In the genomic region with DNA sequence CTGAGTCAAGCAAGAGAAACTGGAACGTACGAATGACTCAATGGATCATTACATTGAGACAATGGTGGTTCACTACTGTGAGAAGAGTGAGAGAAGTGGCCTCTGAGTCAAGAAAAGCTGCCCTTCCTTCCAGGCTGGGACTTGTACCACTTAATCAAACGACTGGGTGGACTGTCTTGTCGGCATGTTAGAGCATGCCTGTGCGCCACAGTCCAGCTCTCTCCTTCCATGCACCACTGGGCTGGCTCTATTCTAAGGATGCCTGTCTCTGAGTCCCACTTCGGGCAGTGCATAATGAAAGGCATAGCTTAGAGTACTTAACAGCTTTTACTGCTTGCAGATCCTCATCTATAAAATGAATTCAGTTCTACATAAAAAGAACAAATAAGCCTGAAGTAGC, we compare ENCODE assay signal across 16 mouse cellular contexts. TPM values are rescaled to one million over a fixed set of nuclear protein-coding genes. Genes with fewer than 3 reads are reported as not detected.
A peak's percentile ranks its signal among the peaks of the same experiment; 100 is the strongest.
DNase-seq lines count a peak whose midpoint lies in the region; ATAC-seq and TF ChIP-seq lines count a peak whose summit lies in the region.
"Had no signal": no experiment of that assay in that cellular context is flagged by ENCODE, and none has a peak within 500 bp of the region (broad histone marks: within the 10 kb centered on the region; RNA-seq: fewer than 3 reads in every experiment).

No protein-coding gene starts in this region.

- WGBS in heart, embryonic 13.5 days: 51% methylated on average over 6 of the region's 6 CpGs
- 64% methylated on average over 6 of the region's 6 CpGs for WGBS in lung, embryonic 15.5 days
- WGBS in intestine, postnatal 0 days: 53% methylated on average over 6 of the region's 6 CpGs
- 67% methylated on average over 6 of the region's 6 CpGs for WGBS in stomach, embryonic 15.5 days

- no peaks in the 10 kb centered on the region for H3K27me3 ChIP-seq in heart, embryonic 13.5 days (replicated peaks)
- H3K27me3 ChIP-seq in lung, embryonic 15.5 days: no peaks in the 10 kb centered on the region
- H3K27me3 ChIP-seq in intestine, postnatal 0 days (replicated peaks; ENCODE audit: control insufficient read depth, insufficient read depth, low read length): no peaks in the 10 kb centered on the region
- H3K27me3 ChIP-seq in stomach, embryonic 15.5 days (replicated peaks): no peaks in the 10 kb centered on the region
- H3K27me3 ChIP-seq: midbrain, embryonic 15.5 days had no signal

- TF ChIP-seq CTCF in intestine, postnatal 0 days (IDR thresholded peaks at IDR 0.05; ENCODE audit: low read depth): no peak

- peak overlapping the region; percentile 43 for H3K4me2 ChIP-seq in heart, embryonic 13.5 days
- 0 out of 2 replicates have a peak overlapping the region, but pooled peaks have one; percentile 6 for H3K4me2 ChIP-seq in lung, embryonic 15.5 days
- peak overlapping the region; percentile 71 for H3K4me2 ChIP-seq in intestine, postnatal 0 days (replicated peaks; ENCODE audit: low read depth)
- peak overlapping the region; percentile 20; the same call in 1 of the 2 replicates for H3K4me2 ChIP-seq in stomach, embryonic 15.5 days
- H3K4me2 ChIP-seq: midbrain, embryonic 15.5 days had no signal

- H3K4me3 ChIP-seq in heart, embryonic 13.5 days: 0 out of 2 replicates have a peak overlapping the region, but pooled peaks have one; percentile 12
- H3K4me3 ChIP-seq in lung, embryonic 15.5 days: no peak overlapping the region
- H3K4me3 ChIP-seq in intestine, postnatal 0 days (ENCODE audit: low read depth, low read length): no peak overlapping the region
- no peak overlapping the region for H3K4me3 ChIP-seq in stomach, embryonic 15.5 days (replicated peaks)
- H3K4me3 ChIP-seq: gastrocnemius, adult 2 months; midbrain, embryonic 15.5 days had no signal

- peaks cover 60% of the 10 kb centered on the region for H3K4me1 ChIP-seq in heart, embryonic 13.5 days
- peaks cover 14% of the 10 kb centered on the region; the same call in 1 of the 2 replicates for H3K4me1 ChIP-seq in lung, embryonic 15.5 days
- 0 out of 2 replicates have a peak, but pooled peaks cover 4% of the 10 kb centered on the region for H3K4me1 ChIP-seq in intestine, postnatal 0 days (replicated peaks; ENCODE audit: control insufficient read depth, insufficient read depth, low read length)
- H3K4me1 ChIP-seq in stomach, embryonic 15.5 days: 0 out of 2 replicates have a peak, but pooled peaks cover 7% of the 10 kb centered on the region

- ATAC-seq in heart, embryonic 13.5 days (ENCODE audit: extremely low read depth, insufficient number of reproducible peaks, low FRiP score, low TSS enrichment): no peak
- no peak for ATAC-seq in lung, embryonic 15.5 days (ENCODE audit: borderline replicate concordance, extremely low read depth, low FRiP score, low TSS enrichment)
- no peak for ATAC-seq in intestine, postnatal 0 days
- no peak for ATAC-seq in stomach, embryonic 15.5 days (ENCODE audit: insufficient read depth, low FRiP score, low read depth)
- ATAC-seq: forebrain, postnatal 0 days; inflammation-experienced regulatory T-cells, adult 6 months; midbrain, embryonic 15.5 days had no signal

- H3K27ac ChIP-seq in heart, embryonic 13.5 days (replicated peaks): no peak overlapping the region
- no peak overlapping the region for H3K27ac ChIP-seq in lung, embryonic 15.5 days
- H3K27ac ChIP-seq in intestine, postnatal 0 days (ENCODE audit: low read depth, low read length): 0 out of 2 replicates have a peak overlapping the region, but pooled peaks have one; percentile 70
- H3K27ac ChIP-seq in stomach, embryonic 15.5 days: peak overlapping the region; percentile 71
- H3K27ac ChIP-seq: gastrocnemius, adult 2 months; kidney, postnatal 0 days; midbrain, embryonic 15.5 days had no signal

- DNase-seq in heart, postnatal 4 days: no peak
- no peak for DNase-seq in lung, postnatal 14 days
- DNase-seq in adrenal gland, postnatal 36 days: no peak
- DNase-seq: adrenal gland, postnatal 14 days; cerebellum, adult 9-11 months; forebrain, postnatal 0 days; gastrocnemius, adult 2 months; right cerebral cortex, adult 18-20 months had no signal

- 0 out of 2 replicates have a peak, but pooled peaks cover 9% of the 10 kb centered on the region for H3K36me3 ChIP-seq in heart, embryonic 13.5 days
- no peaks in the 10 kb centered on the region for H3K36me3 ChIP-seq in lung, embryonic 15.5 days
- no peaks in the 10 kb centered on the region for H3K36me3 ChIP-seq in intestine, postnatal 0 days (ENCODE audit: control insufficient read depth, insufficient read depth)
- H3K36me3 ChIP-seq in stomach, embryonic 15.5 days: no peaks in the 10 kb centered on the region
- H3K36me3 ChIP-seq: midbrain, embryonic 15.5 days had no signal

- no peaks in the 10 kb centered on the region for H3K9me3 ChIP-seq in heart, embryonic 13.5 days
- H3K9me3 ChIP-seq in lung, embryonic 15.5 days: no peaks in the 10 kb centered on the region
- H3K9me3 ChIP-seq in intestine, postnatal 0 days (ENCODE audit: control insufficient read depth): no peaks in the 10 kb centered on the region
- no peaks in the 10 kb centered on the region for H3K9me3 ChIP-seq in stomach, embryonic 15.5 days
- H3K9me3 ChIP-seq: midbrain, embryonic 15.5 days had no signal

- no peak overlapping the region for H3K9ac ChIP-seq in heart, embryonic 13.5 days
- H3K9ac ChIP-seq in lung, embryonic 15.5 days: no peak overlapping the region
- H3K9ac ChIP-seq in intestine, postnatal 0 days (ENCODE audit: low read depth, low read length): no peak overlapping the region
- H3K9ac ChIP-seq in stomach, embryonic 15.5 days: no peak overlapping the region
- H3K9ac ChIP-seq: forebrain, postnatal 0 days; midbrain, embryonic 15.5 days had no signal

RNA-seq across cellular contexts. Expression of gene Neu3, which starts 2.1 kb away (rescaled TPM):
- polyA plus RNA-seq in heart, embryonic 13.5 days (2015; fragmentation: Nextera tagmentation; extraction: Ambion mirVana): 3.1 and 3.9 TPM in 2 replicates
- total RNA-seq in heart, postnatal 4 days (2021): 1 to 10 TPM; 3.1 to 3.6 TPM
- polyA plus RNA-seq in lung, embryonic 15.5 days (2015; fragmentation: Nextera tagmentation; extraction: Ambion mirVana): 5.0 and 5.3 TPM in 2 replicates
- polyA plus RNA-seq in intestine, postnatal 0 days (2015; fragmentation: Nextera tagmentation; extraction: Ambion mirVana): 2.5 TPM in 2 replicates
- 5.4 and 6.0 TPM in 2 replicates for polyA plus RNA-seq in stomach, embryonic 15.5 days (2015; fragmentation: Nextera tagmentation; extraction: Ambion mirVana)
- 1 to 10 TPM; 2.3 to 2.4 TPM for total RNA-seq in adrenal gland, postnatal 36 days (2021)

RNA-seq across cellular contexts. Expression of gene Xrra1, which starts 32.8 kb away (rescaled TPM):
- 0.15 and 0.18 TPM in 2 replicates for polyA plus RNA-seq in heart, embryonic 13.5 days (2015; fragmentation: Nextera tagmentation; extraction: Ambion mirVana)
- under 1 TPM; 0.17 to 0.20 TPM for total RNA-seq in heart, postnatal 4 days (2021)
- polyA plus RNA-seq in lung, embryonic 15.5 days (2015; fragmentation: Nextera tagmentation; extraction: Ambion mirVana): 0.26 and 0.36 TPM in 2 replicates
- 0.17 TPM in 1 of 2 replicates, not detected in the other for polyA plus RNA-seq in intestine, postnatal 0 days (2015; fragmentation: Nextera tagmentation; extraction: Ambion mirVana)
- 0.21 and 0.35 TPM in 2 replicates for polyA plus RNA-seq in stomach, embryonic 15.5 days (2015; fragmentation: Nextera tagmentation; extraction: Ambion mirVana)
- total RNA-seq in adrenal gland, postnatal 36 days (2021): 1 to 10 TPM in 1 of 2 experiments, under 1 TPM in 1; 0.33 to 5.5 TPM
- total RNA-seq: liver, adult 2 months had no signal
- polyA plus RNA-seq: inflammation-experienced regulatory T-cells, adult 6 months; liver, adult 2 months had no signal

RNA-seq across cellular contexts. Expression of gene Spcs2, which starts 37.2 kb away (rescaled TPM):
- polyA plus RNA-seq in heart, embryonic 13.5 days (2015; fragmentation: Nextera tagmentation; extraction: Ambion mirVana): 187 and 211 TPM in 2 replicates
- 10 to 100 TPM; 64.0 to 68.1 TPM for total RNA-seq in heart, postnatal 4 days (2021)
- polyA plus RNA-seq in lung, embryonic 15.5 days (2015; fragmentation: Nextera tagmentation; extraction: Ambion mirVana): 400 and 403 TPM in 2 replicates
- 237 and 238 TPM in 2 replicates for polyA plus RNA-seq in intestine, postnatal 0 days (2015; fragmentation: Nextera tagmentation; extraction: Ambion mirVana)
- 386 and 415 TPM in 2 replicates for polyA plus RNA-seq in stomach, embryonic 15.5 days (2015; fragmentation: Nextera tagmentation; extraction: Ambion mirVana)
- total RNA-seq in adrenal gland, postnatal 36 days (2021): 100 to 1,000 TPM; 181 to 214 TPM

Comparison
In these comparisons a context has a peak if more than half of its experiments do, and no peak if none do; other contexts are left out.
1. H3K27ac ChIP-seq: peak in intestine, postnatal 0 days (single experiment) and stomach, embryonic 15.5 days (single experiment); none in heart, embryonic 13.5 days (single experiment) and lung, embryonic 15.5 days (single experiment).
2. H3K4me2 ChIP-seq: peak in every context shown above with its lines; median percentile 71 in intestine, postnatal 0 days; 43 in heart, embryonic 13.5 days; 20 in stomach, embryonic 15.5 days; 6 in lung, embryonic 15.5 days.